Mouse (Mus musculus) right cerebral cortex, adult 18-20 months (tissue): ENCODE results near the gene Cry2.
A peak's percentile ranks its signal among the peaks of the same experiment; 100 is the strongest.
"Not testable (repeated sequence)": the region's sequence is repeated elsewhere in the genome, so short reads cannot be mapped to it uniquely, and the experiment has no call there.

Source experiments
- DNase-seq: peaks from one replicate; pipeline ENCODE4 v3.0.0; 2022; ENCODE audit warnings: mixed read lengths

The Cry2 gene

DNA sequence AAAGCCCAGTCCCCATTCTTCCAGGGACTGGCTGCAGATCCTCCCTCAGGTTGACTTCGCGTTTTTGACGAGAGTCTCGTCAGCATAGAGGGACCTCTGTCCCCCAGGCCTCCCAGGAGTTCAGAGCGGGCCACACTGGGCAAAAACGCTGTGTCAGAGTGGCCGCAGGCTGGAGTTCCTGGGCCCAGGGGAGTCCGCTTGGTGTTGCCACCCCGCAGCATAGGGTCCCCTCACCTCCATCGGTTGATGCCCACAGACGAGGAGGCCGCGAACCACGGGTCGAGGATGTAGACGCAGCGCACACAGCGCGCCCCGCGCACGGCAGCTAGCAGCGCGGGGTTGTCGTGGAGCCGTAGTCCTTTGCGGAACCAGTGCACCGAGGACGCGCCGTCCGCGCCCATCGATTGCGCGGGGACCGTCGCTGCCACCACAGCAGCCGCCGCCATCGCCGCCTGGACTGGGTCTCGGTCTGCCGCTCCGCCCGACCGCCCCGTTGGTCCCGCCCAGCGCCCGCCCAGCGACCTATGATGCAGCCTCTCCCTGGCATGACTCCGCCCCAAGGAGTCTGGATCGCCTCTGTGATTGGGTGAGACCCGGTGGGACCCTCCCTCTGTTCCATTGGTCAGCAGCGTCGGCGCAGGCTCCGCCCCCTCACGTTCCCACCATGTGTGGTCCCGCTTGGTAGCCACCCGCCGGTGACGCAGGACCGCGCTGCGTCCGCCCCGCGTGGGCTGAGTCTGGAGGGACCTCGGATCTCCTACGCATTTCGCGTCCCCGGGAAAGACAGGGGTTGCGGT, at the start of gene Cry2:
Gene Cry2, minus strand, starts transcription at position 466 of the 797 bp plus-strand sequence.
- DNase-seq, result peak; percentile 99

DNA sequence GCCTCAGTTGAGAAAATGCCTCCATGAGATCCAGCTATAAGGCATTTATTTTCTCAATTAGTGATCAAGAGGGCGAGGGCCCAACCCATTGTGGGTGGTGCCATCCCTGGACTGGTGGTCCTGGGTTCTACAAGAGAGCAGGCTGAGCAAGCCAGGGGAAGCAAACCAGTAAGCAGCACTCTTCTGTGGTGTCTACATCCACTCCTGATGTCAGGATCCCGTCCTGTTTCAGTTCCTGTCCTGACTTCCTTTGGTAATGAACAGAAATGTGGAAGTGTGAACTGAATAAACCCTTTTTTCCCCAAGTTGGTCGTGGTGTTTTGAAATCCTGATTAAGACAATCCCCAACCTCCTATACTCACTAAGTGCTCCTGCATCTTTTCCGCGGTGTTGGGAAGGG, 49.7 kb upstream of the Cry2 start:
- no peak for DNase-seq

DNA sequence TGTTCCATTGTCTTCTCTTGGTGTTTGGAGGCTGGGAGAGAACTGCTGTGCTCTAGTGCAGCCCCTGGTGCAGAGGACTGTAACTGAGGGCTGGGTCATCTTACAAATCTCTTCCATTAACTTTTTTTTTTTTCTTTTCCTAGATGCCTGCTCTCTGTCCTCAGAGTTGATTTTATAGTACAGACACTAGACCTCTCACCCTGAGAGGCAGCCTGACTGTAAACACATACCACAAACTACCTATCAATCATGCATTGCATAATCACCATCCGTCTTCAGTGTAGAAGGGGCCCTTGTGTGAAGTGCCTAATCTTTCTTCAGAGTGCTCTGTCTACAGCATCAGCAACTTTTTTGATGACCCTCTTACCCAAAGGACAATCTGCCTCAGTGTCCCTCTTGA, 48.7 kb upstream of the Cry2 start:
- DNase-seq, result no peak

DNA sequence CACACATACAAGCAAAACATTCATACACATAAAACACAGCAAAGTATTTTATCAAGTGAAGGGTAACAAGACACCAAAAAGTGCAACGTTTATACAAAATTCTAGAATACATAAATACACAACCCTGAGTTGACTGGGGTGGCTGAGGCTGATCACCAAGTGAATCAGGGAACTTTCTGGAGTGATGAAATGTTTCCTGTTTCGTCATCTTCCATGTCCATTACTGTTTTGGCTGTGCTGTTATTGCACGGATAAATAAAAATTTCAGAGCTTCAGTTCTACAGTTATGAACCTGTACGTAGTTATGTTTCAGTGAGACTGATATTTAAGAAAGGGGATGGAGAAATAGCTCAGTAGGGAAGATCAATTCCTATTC, 44.5 kb upstream of the Cry2 start:
- no peak for DNase-seq

DNA sequence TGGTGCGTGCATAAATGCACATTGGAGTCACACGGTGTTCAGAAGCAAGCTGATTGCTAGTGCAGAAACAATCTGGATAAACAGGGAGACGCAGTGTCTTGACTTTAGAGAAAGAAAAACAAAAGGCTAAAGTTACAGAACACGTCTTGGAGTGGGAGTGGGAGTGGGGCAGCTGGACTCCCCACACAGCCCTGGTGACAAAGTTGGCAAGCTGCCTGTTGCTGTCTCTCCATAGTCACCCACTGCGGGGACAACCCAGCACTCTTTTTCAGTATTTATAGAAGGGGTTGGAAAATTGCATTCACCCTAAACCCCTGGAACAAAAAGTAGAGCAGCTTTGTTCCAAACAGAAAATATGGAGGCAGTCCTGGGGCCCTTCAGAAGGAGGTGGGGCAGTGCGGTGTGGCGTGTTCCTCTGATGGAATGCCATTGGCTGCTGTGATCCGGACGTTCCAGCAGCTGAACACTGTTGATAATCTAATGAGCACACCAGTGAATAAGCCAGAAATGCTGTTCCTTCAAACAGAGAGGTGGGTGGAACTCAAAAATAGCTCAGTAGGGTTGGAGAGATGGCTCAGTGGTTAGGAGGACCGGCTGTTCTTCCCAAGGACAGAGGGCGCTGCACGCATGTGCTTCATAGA, 43.9 kb upstream of the Cry2 start:
- DNase-seq, result peak; percentile 39

DNA sequence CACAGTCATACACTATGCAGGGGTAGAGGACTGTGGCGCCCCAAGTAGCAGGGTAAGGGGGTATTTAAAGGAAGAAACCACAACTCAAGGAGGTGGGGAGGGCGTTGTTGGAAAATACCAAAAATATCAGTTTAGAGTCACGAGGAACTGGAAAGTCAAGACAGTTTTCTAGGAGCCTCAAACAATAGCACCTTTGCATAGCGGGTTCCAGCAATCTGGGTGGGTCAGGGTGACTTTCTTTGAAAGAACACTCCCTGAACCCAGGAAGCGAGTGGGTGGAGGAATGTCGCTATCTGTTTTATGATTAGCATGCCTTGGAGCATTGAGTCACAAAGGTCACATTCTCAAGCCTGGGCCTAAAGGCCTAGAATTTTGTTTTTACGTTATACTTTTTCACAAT, 42.7 kb upstream of the Cry2 start:
- not testable (repeated sequence) for DNase-seq

DNA sequence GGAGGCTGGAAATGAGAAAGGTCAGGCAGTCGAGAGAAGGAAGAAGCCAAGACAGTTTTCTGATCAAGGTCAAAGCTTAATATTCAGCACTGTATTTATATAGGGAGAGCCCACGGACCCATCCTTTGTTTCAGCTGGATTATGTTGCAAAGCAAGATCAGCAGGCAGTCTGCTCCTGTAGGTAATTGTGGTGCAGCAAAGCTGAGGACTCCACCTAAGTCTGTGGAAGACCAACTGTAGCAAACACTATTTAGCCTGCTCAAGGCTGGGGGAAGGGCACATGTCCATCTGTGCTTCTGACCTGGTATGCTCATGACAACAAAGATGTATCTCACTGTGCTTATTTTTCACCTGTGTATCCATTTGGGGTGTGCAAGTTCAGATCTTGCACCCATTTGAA, 41.9 kb upstream of the Cry2 start:
- no peak for DNase-seq

DNA sequence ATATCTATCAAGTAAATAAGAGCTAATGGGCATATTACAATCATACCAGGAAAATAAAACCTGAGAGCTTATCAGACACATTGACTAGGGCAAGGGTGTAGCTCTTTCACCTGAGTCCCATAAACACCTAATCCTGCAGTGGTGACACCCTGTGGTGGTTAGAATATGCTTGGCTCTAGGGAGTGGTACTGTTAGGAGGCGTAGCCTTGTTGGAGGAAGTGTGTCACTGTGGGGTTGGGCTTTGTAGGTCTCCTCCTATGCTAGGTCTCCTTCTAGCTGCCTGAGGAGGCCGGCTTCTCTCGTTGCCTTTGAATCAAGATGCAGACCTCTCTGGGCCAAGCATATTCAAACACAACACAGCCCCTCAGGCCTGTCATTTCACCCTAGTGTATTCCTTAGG, 41.1 kb upstream of the Cry2 start:
- no peak for DNase-seq

DNA sequence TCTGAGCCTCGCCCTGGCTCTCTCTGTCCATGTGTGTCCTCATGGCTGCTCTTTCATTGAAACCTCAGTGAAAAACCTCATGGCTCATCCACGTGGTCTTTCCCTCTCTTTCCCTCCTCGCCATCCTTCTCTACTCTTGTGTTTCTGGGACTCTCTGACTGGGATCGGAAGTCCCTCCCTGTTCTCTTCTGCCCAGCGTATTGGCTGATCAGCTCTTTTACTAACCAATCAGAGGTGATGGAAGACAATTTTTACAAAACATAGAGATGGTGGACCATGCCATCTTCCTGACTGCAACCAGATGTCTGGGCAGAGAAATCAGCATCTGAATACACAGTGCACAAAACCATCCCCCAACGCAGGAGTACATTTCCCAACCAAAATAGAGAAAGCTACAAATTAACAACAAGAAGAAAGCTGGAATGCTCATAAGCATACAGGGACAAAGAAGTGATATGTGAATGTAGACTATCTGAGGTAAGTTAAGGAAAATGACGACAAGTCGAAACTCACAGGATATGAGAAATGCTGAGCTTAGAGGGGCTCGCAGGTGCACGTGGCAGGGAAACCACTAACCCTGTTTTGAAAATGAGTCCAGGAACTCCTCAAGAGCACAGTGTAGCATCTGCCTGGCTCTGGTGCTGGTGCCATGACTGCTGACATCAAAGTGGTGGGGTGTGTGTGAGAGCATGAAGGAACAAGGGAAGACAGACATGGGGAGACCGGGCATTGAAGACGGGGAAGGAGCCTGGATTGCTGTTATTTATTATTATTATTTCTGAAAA, 38.2 kb upstream of the Cry2 start:
- DNase-seq, result no peak

DNA sequence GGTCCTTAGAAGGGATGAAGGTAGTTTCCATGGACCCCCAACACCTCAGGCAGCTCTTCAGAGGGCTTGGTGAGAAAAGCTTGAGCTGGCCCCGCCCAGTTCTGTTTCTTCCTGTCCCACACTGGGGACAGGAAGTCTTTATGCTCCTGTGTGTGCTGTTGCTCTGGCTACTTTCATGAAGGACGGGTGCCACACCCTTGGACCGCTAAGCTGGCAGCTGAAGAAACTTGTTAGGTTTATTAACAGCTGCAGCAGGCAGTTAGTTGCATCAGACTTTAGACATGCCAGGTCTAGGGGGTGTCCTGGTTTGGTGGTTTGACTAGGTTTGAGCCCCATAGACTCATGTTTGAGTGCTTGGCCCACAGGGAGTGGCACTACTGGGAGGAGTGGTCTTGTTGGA, 30.8 kb upstream of the Cry2 start:
- DNase-seq, result no peak

DNA sequence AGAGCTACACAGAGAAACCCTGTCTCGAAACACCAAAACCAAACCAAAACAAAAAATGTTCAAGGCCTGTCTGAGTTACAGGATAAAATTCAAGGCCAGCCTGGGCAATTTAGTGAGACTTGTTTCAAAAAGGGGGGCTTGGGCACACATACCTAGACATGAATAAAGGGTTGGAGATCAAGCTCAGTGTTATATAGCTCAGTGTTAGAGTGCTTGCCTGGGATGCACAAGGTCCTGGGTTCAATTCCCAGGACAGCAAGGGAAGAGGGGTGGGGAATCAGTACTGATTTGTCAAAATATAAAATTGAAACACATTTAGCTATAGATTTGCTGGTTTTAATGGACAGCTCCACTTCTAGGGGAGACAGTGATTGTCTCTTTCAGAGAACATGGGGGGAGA, 27.4 kb upstream of the Cry2 start:
- DNase-seq, result no peak

DNA sequence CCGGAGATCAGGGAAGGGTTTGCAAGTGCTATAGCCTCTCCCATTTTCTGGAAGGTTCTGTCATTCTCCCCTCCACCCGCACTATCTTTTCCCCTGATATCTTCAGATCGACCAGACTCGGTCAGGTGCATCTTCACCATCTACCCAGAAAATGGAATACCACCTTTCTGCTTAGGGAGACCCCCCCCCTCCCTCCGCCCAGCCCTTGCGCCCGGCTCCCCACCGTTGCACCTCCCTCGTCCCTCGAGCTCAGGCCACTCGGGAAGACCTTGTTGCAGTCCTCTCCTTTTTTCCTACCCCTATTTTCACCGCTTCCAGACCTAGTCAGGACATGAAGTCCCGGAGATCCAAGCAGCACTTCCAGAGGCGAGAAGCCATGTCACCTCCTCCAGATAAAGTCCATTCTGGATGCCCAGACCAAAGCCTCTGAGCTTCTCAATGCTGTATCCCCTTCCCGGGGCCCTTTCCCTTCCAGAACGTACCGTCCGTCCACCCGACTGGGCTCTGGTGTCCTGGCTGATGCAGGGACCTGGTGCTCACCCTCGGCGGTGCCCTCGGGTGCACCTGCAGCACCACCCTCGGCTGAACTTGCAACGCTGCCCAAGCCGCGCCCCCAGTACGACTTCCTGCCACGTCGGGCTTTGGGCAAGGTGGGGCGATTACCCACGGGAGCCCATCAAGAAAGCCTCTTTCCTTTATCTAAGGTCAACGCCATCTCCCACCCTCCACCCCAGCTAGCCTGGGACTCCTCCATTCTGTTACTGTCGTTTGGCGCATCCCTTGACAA, 26.3 kb upstream of the Cry2 start, which contains the start of gene Slc35c1:
Gene Slc35c1, minus strand, starts transcription at position 618 of the 787 bp plus-strand sequence.
- DNase-seq, result no peak

DNA sequence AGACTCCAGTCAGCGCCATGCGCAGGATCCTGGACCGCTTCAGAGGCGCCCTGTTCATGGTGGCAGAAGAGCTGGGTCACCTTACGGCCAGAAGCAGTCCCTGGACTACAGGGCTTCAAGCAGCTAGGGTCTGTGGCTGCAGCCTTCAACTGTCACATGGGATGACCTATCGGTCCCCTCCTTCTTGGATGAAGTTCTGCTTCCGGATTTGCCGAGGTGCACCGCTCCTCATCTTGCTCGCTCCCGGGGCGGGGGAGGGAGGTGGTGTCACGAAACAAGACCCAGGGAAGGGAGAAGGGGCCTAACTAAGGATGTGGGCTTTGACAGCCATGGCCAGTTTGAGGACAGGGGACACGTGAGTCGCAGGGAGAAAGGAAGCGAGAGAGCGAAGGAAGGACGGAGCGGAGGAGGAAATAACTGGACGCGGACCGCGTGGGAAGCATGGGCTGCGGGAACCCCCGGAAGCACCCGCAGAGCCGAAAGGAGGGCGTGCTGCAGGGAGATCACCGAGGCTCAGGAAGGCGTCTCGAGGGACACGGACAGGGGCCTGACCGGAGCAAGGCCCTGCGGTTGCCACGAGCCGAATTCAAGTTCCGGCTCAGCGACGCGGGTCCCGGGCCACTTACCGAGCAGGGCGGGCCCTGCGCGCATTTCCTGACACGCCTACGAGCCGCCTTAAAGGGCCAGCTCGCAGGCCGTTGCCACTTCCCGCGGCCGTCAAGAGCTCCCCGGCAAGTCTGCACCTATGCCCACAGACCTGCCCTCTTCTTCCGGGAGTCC, 25.5 kb upstream of the Cry2 start:
- DNase-seq, result peak; percentile 88

DNA sequence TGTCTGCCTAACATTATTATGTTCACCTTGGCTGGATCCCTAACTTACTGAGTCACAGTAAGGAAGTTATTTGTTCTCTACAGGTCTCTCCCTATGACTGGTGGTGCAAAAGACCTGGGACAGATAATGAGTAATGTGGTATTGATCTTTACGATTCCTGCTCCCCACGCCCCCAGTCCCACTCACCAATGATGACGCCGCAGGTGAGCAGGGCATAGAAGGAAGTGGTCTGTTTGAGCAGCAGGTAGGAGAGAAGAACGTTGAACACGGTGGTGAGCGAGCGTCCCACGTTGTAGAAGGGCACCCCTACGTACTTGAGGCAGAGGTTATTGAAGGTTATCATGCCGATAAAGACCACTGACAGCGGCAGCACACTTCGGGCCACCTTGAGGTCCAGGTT, 24.6 kb upstream of the Cry2 start:
- no peak for DNase-seq

DNA sequence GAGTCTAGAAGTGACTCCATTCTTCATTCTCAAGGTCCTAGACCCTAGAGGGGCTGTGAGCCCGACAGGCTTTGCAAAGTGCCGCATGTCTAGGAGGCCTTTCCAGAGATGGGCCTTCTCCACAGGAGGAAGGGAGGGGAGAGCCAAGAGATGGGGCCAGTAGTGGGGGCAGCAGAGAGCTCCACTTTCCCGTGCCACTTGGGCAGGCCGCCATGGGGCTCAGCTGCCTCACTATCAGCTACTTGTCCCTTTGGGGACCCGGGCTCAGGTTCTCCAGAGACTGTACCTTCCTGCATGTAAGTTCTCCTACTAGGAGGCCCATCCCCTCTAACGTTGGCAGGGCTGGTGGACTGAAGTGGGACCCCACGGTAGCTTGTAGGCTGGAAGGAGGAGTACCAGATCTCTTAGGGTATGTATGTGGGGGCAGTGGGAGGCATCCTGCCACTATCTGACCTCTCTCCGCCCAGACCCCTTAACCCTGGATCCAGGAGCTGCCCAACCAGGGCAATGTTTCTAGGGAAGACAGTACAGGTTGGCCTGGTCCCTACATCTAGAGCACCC, 23.2 kb upstream of the Cry2 start:
- DNase-seq, result no peak

DNA sequence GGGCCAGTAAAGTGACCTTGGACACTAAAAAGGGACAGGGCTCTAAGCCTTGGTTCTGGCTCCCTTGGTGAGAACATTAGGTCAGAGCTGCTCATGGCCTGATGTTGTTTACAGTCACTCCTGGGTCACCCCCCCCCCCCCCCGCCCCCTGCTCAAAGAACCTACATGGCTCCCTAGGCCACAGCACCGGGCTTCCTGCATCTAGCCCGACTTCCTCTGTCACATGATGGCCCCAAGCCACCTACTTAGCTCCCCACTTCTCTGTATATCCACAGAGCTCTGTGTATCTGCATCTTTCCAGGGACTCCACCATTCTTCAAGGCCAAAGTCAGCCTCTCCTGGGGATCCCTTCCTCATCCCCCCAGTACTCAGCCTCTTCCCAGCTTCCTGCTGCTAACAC, 21.9 kb upstream of the Cry2 start:
- no peak for DNase-seq

DNA sequence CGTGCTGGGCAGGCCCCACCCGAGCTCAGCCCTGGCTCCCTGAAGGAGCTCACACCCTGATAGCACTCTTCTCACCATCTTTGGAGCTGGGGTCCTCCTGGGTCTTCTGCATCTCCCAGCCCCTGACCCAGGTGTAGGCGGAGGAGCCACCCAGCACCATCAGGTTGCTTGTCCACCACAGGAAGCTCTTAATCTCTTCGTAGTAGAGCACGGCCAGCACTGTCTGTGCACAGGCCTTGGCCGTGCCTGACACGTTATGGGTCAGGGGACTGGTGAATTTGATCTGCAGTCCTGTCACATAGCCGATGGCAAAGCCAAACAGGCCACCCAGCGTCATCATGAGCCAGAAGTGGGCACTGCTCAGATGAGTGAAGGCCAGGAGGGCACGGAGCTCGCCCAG, 20.3 kb upstream of the Cry2 start:
- no peak for DNase-seq

DNA sequence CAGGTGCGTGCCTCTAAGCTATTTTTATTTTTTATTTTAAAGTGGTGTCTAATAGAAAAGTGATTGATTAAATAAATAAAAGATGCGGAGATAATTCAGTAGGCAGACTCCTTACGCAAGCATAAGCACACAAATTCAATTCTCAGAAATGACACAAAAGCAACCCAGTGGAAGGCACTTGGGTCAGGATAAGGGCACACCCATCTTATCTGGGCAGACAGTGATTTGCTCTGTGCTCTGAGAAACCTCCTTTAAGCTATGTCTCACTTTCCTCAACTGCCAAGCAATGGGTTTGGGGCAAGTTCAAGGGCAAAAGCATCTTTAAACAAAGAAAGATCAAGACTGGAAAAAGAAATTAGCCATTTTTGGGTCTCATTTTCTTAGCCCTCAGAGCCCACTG, 17.3 kb upstream of the Cry2 start:
- DNase-seq, result no peak

DNA sequence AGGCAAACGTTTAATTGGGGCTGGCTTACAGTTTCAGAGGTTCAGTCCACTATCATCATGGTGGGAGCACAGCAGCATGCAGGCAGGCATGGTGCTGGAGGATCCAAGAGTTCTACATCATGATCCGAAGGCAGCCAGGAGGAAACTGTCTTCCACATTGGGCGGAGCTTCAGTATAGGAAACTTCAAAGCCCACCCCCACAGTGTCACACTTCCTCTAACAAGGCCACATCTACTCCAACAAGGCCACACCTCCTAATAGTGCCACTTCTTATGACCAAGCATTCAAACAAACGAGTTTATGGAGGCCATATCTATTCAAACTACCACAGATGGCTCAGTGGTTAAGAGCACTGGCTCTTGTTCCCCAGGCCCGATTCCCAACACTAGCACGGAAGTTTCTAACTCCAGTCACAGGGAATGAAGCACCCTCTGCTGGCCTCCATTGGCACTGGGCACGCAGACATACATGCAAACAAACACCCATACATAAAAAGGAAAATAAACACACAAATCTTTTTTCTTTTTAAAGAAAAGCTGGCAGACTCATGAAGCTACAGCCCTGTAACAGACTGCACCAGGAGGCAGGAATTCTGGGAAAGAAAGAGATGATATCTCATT, 13.4 kb upstream of the Cry2 start:
- no peak for DNase-seq

DNA sequence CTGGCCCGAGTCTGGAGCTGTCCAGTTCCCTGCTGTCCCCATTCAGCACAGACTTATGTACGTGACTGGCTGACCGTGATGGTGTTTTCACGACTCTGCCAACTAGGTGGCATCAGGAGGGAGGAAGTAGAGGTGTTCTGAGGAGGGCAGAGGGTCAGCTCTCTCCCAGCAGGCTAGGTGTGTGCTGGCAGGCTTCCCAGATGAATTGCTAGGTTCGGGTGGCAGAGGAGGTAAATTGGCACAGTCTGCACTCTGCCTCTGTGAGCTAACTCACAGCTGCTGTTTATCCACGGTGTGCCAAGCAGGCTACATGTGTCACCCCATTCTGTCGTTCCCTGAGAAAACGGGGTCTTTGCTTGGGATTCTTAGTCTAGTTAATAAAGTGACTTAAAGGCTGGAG, 12.8 kb upstream of the Cry2 start:
- DNase-seq, result no peak

DNA sequence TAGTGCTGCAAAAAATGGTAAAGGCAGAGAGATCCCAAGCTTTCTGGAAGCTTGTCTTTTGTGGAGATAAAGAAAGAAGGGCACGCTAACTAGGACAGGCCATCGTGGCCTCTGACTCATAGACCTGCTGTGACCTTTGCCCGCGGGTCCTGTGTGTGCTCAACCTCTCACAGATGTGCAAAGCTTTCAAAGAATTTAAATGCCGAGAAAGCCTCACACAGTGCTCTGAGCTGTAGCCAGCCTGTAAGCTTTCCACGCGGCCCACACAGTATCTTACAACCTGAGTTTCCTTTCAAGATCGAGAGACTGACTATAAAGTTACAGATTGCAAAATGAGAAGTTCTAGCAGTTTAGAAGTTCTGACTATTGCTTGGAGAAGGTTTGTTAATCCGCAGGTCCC, 12.0 kb upstream of the Cry2 start:
- DNase-seq, result no peak
